9 mouse cellular contexts compared by ENCODE assay signal in genomic region chr4:43005765-43006164, GRCm38 (mm10). TPM values are rescaled to one million over a fixed set of nuclear protein-coding genes. Genes with fewer than 3 reads are reported as not detected.
DNase-seq lines count a peak whose midpoint lies in the region; ATAC-seq and TF ChIP-seq lines count a peak whose summit lies in the region.
"Had no signal": no experiment of that assay in that cellular context is flagged by ENCODE, and none has a peak within 500 bp of the region (broad histone marks: within the 10 kb centered on the region; RNA-seq: fewer than 3 reads in every experiment).

No protein-coding gene starts in this region.

- H3K4me2 ChIP-seq in kidney, embryonic 14.5 days (replicated peaks; ENCODE audit: low read depth, low read length): no peak overlapping the region
- H3K4me2 ChIP-seq in stomach, postnatal 0 days (replicated peaks; ENCODE audit: low read depth): no peak overlapping the region
- no peak overlapping the region for H3K4me2 ChIP-seq in forebrain, embryonic 12.5 days
- H3K4me2 ChIP-seq: heart, embryonic 13.5 days had no signal

- peaks cover 3% of the 10 kb centered on the region; the same call in 1 of the 2 replicates for H3K36me3 ChIP-seq in kidney, embryonic 14.5 days (ENCODE audit: control insufficient read depth, insufficient read depth, low read length)
- peaks cover 69% of the 10 kb centered on the region for H3K36me3 ChIP-seq in E14TG2a.4 (ENCODE audit: insufficient read depth, low read length)
- H3K36me3 ChIP-seq in stomach, postnatal 0 days (ENCODE audit: control insufficient read depth, insufficient read depth, low read length): no peaks in the 10 kb centered on the region
- peaks cover 22% of the 10 kb centered on the region for H3K36me3 ChIP-seq in forebrain, embryonic 12.5 days (replicated peaks)

- no peaks in the 10 kb centered on the region for H3K9me3 ChIP-seq in kidney, embryonic 14.5 days (ENCODE audit: control insufficient read depth, low read length)
- no peaks in the 10 kb centered on the region for H3K9me3 ChIP-seq in E14TG2a.4 (ENCODE audit: low read length)
- no peaks in the 10 kb centered on the region for H3K9me3 ChIP-seq in stomach, postnatal 0 days (ENCODE audit: control insufficient read depth, low read length)
- H3K9me3 ChIP-seq in forebrain, embryonic 12.5 days: no peaks in the 10 kb centered on the region
- H3K9me3 ChIP-seq: heart, embryonic 13.5 days had no signal

- peak; percentile 88 for TF ChIP-seq CTCF in E14TG2a.4 (conservative IDR thresholded peaks at IDR 0.05; ENCODE audit: low read length)
- peak; percentile 76 for TF ChIP-seq CTCF in stomach, postnatal 0 days (IDR thresholded peaks at IDR 0.05; ENCODE audit: low read depth)

- no peak overlapping the region for H3K27ac ChIP-seq in kidney, embryonic 14.5 days (ENCODE audit: low read depth, low read length)
- H3K27ac ChIP-seq in stomach, postnatal 0 days (replicated peaks): no peak overlapping the region
- no peak overlapping the region for H3K27ac ChIP-seq in forebrain, embryonic 12.5 days
- H3K27ac ChIP-seq: heart, embryonic 13.5 days had no signal

- no peak overlapping the region for H3K9ac ChIP-seq in kidney, embryonic 14.5 days (ENCODE audit: low read depth, low read length)
- H3K9ac ChIP-seq in stomach, postnatal 0 days (ENCODE audit: low read length): no peak overlapping the region
- H3K9ac ChIP-seq in forebrain, embryonic 12.5 days: no peak overlapping the region
- H3K9ac ChIP-seq: heart, embryonic 13.5 days had no signal

- no peak for TF ChIP-seq EP300 in stomach, postnatal 0 days (optimal IDR thresholded peaks at IDR 0.05)

- ATAC-seq in kidney, embryonic 14.5 days (ENCODE audit: low FRiP score, low TSS enrichment): no peak
- ATAC-seq in stomach, postnatal 0 days (ENCODE audit: low FRiP score, low TSS enrichment): no peak
- ATAC-seq in forebrain, embryonic 12.5 days (ENCODE audit: low FRiP score): no peak

- H3K4me1 ChIP-seq in kidney, embryonic 14.5 days (ENCODE audit: control insufficient read depth, insufficient read depth, low read length): peaks cover 6% of the 10 kb centered on the region; the same call in 1 of the 2 replicates
- H3K4me1 ChIP-seq in E14TG2a.4 (replicated peaks; ENCODE audit: low read depth, low read length): peaks cover 53% of the 10 kb centered on the region
- no peaks in the 10 kb centered on the region for H3K4me1 ChIP-seq in stomach, postnatal 0 days (replicated peaks; ENCODE audit: control insufficient read depth, insufficient read depth)
- H3K4me1 ChIP-seq in forebrain, embryonic 12.5 days: peaks cover 14% of the 10 kb centered on the region

- 52% methylated on average over 2 of the region's 2 CpGs for WGBS in kidney, embryonic 14.5 days
- 49% methylated on average over 2 of the region's 2 CpGs for WGBS in stomach, postnatal 0 days
- 71% methylated on average over 2 of the region's 2 CpGs for WGBS in forebrain, embryonic 12.5 days

- DNase-seq in kidney, adult 11 months: peak; percentile 32
- peak; percentile 79 for DNase-seq in adipocyte (ENCODE audit: low spot score)
- peak; percentile 57 for DNase-seq in kidney, postnatal 14 days
- DNase-seq in stomach, postnatal 0 days (ENCODE audit: low spot score): no peak
- DNase-seq in gastrocnemius, postnatal 25 days: no peak

- no peak overlapping the region for H3K4me3 ChIP-seq in kidney, embryonic 14.5 days (ENCODE audit: low read length)
- H3K4me3 ChIP-seq in E14TG2a.4 (replicated peaks; ENCODE audit: low read length): no peak overlapping the region
- H3K4me3 ChIP-seq in stomach, postnatal 0 days (ENCODE audit: low read depth, low read length): no peak overlapping the region
- no peak overlapping the region for H3K4me3 ChIP-seq in forebrain, embryonic 12.5 days (replicated peaks)
- H3K4me3 ChIP-seq: heart, embryonic 13.5 days had no signal

- no peaks in the 10 kb centered on the region for H3K27me3 ChIP-seq in kidney, embryonic 14.5 days (ENCODE audit: control insufficient read depth, insufficient read depth, low read length)
- H3K27me3 ChIP-seq in E14TG2a.4 (ENCODE audit: insufficient read depth, low read length): no peaks in the 10 kb centered on the region
- H3K27me3 ChIP-seq in stomach, postnatal 0 days (ENCODE audit: control insufficient read depth, insufficient read depth, low read length): no peaks in the 10 kb centered on the region
- H3K27me3 ChIP-seq in forebrain, embryonic 12.5 days: no peaks in the 10 kb centered on the region
- H3K27me3 ChIP-seq: heart, embryonic 13.5 days had no signal

RNA-seq across cellular contexts. Expression of gene Fancg, which starts 4.5 kb away (rescaled TPM):
- polyA plus RNA-seq in kidney, embryonic 14.5 days (2014; fragmentation: Nextera tagmentation; extraction: Ambion mirVana): 11.8 and 16.9 TPM in 2 replicates
- polyA plus RNA-seq in stomach, postnatal 0 days (2015; fragmentation: Nextera tagmentation; extraction: Ambion mirVana): 7.0 and 7.7 TPM in 2 replicates
- polyA plus RNA-seq in forebrain, embryonic 12.5 days (2016; fragmentation: Nextera tagmentation; extraction: Ambion mirVana): 21.6 and 26.7 TPM in 2 replicates
- 1 to 10 TPM; 1.0 to 2.4 TPM for total RNA-seq in gastrocnemius, postnatal 25 days (2021)

RNA-seq across cellular contexts. Expression of gene Vcp, which starts 5.5 kb away (rescaled TPM):
- polyA plus RNA-seq in kidney, embryonic 14.5 days (2014; fragmentation: Nextera tagmentation; extraction: Ambion mirVana): 351 and 554 TPM in 2 replicates
- polyA plus RNA-seq in stomach, postnatal 0 days (2015; fragmentation: Nextera tagmentation; extraction: Ambion mirVana): 280 and 282 TPM in 2 replicates
- polyA plus RNA-seq in forebrain, embryonic 12.5 days (2016; fragmentation: Nextera tagmentation; extraction: Ambion mirVana): 640 and 653 TPM in 2 replicates
- total RNA-seq in gastrocnemius, postnatal 25 days (2021): 100 to 1,000 TPM; 219 to 236 TPM

RNA-seq across cellular contexts. Expression of gene Pigo, which starts 19.9 kb away (rescaled TPM):
- 14.5 and 21.0 TPM in 2 replicates for polyA plus RNA-seq in kidney, embryonic 14.5 days (2014; fragmentation: Nextera tagmentation; extraction: Ambion mirVana)
- polyA plus RNA-seq in stomach, postnatal 0 days (2015; fragmentation: Nextera tagmentation; extraction: Ambion mirVana): 10.3 and 11.0 TPM in 2 replicates
- polyA plus RNA-seq in forebrain, embryonic 12.5 days (2016; fragmentation: Nextera tagmentation; extraction: Ambion mirVana): 24.9 and 26.7 TPM in 2 replicates
- 1 to 10 TPM; 6.7 to 7.5 TPM for total RNA-seq in gastrocnemius, postnatal 25 days (2021)

RNA-seq across cellular contexts. Expression of gene Stoml2, which starts 25.7 kb away (rescaled TPM):
- 353 and 454 TPM in 2 replicates for polyA plus RNA-seq in kidney, embryonic 14.5 days (2014; fragmentation: Nextera tagmentation; extraction: Ambion mirVana)
- 151 and 157 TPM in 2 replicates for polyA plus RNA-seq in stomach, postnatal 0 days (2015; fragmentation: Nextera tagmentation; extraction: Ambion mirVana)
- 308 and 324 TPM in 2 replicates for polyA plus RNA-seq in forebrain, embryonic 12.5 days (2016; fragmentation: Nextera tagmentation; extraction: Ambion mirVana)
- total RNA-seq in gastrocnemius, postnatal 25 days (2021): 10 to 100 TPM; 88.2 to 98.5 TPM

RNA-seq across cellular contexts. Expression of gene 1700022I11Rik, which starts 36.4 kb away (rescaled TPM):
- 0.34 and 0.37 TPM in 2 replicates for polyA plus RNA-seq in kidney, embryonic 14.5 days (2014; fragmentation: Nextera tagmentation; extraction: Ambion mirVana)
- polyA plus RNA-seq in stomach, postnatal 0 days (2015; fragmentation: Nextera tagmentation; extraction: Ambion mirVana): 0.41 and 0.46 TPM in 2 replicates
- 0.85 and 1.1 TPM in 2 replicates for polyA plus RNA-seq in forebrain, embryonic 12.5 days (2016; fragmentation: Nextera tagmentation; extraction: Ambion mirVana)
- not detected for total RNA-seq in gastrocnemius, postnatal 25 days (2021)

Comparison
In these comparisons a context has a peak if more than half of its experiments do, and no peak if none do; other contexts are left out.
1. DNase-seq: peak in kidney, adult 11 months (single experiment), adipocyte (single experiment) and kidney, postnatal 14 days (single experiment); none in stomach, postnatal 0 days (single experiment) and gastrocnemius, postnatal 25 days (single experiment).